Mouse (Mus musculus) testis, adult 2 months (tissue): ENCODE measurements at regions not wholly inside any gene's neighbourhood (a gene's known extent, or its start where the extent isn't known, plus 50 kb on each side); places are given as distances from the start of the nearest gene placed in this dataset.

Experiments
- H3K27ac ChIP-seq: fragments of 200-500 bp; 2 replicates; pipeline ENCODE4 v1.5.1; 2012; ENCODE audit warnings: low read depth, low read length; ENCODE audit not compliant: control insufficient read depth, insufficient read depth
- H3K27me3 ChIP-seq: fragments of 200-500 bp; 2 replicates; pipeline ENCODE4 v1.6.1; 2012; ENCODE audit warnings: mild to moderate bottlenecking, low read length, moderate library complexity; ENCODE audit not compliant: control insufficient read depth, insufficient read depth
- H3K36me3 ChIP-seq: fragments of 200-500 bp; 2 replicates; pipeline ENCODE4 v1.6.1; 2012; ENCODE audit warnings: mild to moderate bottlenecking, low read length; ENCODE audit not compliant: control insufficient read depth, insufficient read depth
- H3K4me1 ChIP-seq: fragments of 200-500 bp; 2 replicates; pipeline ENCODE4 v1.6.1; 2012; ENCODE audit warnings: low read length; ENCODE audit not compliant: control insufficient read depth, insufficient read depth
- H3K4me3 ChIP-seq: fragments of 200-500 bp; 2 replicates; pipeline ENCODE4 v1.5.1; 2012; ENCODE audit warnings: low read depth, mild to moderate bottlenecking, low read length, moderate library complexity, mixed read lengths; ENCODE audit not compliant: control insufficient read depth
- CTCF ChIP-seq: fragments of 200-500 bp; IDR thresholded peaks from 2 replicates; pipeline ENCODE4 v1.5.1; 2012; ENCODE audit warnings: low read depth, mild to moderate bottlenecking, inconsistent platforms, low read length, moderate library complexity; ENCODE audit not compliant: control insufficient read depth, insufficient read depth, insufficient replicate concordance
- POLR2A ChIP-seq: fragments of 200-500 bp; IDR thresholded peaks from 2 replicates; pipeline ENCODE4 v1.6.1; 2012; ENCODE audit warnings: low read depth, mild to moderate bottlenecking, inconsistent platforms, low read length, moderate library complexity; ENCODE audit not compliant: control insufficient read depth

DNA sequence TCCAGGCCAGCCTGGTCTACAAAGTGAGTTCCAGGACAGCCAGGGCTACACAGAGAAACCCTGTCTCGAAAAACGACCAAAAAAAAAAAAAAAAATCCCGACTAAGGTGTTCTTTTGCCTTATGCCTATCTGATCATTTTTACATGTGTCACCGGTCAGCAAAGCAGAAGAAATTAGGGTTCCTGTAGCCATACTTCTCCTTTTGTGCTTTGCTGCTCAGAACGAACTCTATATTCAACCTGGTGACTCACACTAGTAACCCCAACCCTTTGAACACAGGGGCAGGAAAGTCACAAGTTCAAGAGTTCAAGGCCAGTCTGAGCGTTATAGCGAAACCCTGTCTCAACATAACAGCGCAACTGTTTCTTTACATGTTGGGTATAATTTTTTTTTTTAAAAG is 108.7 kb upstream of the Tbc1d5 start:
- no peaks in the 10 kb centered on the region for H3K4me1 ChIP-seq
- no peaks in the 10 kb centered on the region for H3K27me3 ChIP-seq
- no peaks in the 10 kb centered on the region for H3K36me3 ChIP-seq
- H3K27ac ChIP-seq, result no peak overlapping the region
- H3K4me3 ChIP-seq, result no peak overlapping the region
- TF ChIP-seq POLR2A (no peak), CTCF (no peak)

DNA sequence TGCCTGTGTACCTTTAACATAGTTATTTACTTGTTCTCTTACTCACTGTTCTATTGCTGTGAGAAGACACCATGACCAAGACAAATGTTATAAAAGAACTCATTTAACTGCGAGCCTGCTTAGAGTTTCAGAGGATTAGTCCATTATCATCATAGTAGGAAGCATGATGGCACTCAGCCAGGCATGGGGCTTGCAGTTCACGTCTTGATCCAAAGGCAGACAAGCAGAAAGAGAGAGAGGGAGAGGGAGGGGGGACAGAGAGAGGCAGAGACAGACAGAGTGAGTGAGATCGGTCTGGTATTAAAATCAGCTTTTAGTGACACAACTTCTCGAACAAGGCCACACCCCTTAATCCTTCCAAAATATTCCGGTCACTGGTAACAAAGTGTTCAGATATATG is 106.2 kb upstream of the Tbc1d5 start:
- no peak for TF ChIP-seq CTCF
- no peak for TF ChIP-seq POLR2A
- Histone ChIP-seq H3K27me3 (no peaks in the 10 kb centered on the region), H3K4me1 (no peaks in the 10 kb centered on the region), H3K4me3 (no peak overlapping the region), H3K27ac (no peak overlapping the region), H3K36me3 (no peaks in the 10 kb centered on the region)

DNA sequence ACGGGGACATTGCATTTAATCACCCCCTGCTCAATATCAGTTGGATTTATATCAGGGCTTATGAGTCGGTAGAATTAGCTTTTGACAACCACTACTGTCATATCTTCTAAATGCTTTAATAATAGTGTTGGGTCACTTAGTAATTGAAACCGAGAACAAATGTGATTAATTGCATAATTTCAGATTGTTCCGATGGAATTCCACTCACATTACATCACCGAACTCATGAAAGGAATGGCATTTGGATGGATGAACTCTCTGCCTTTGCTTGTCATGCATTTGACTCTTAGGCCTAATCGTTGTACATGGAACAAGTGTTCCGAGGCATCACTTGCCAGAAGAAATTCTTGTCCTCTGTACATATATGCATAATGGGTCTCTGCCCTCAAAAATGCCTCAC is 99.6 kb upstream of the Tbc1d5 start:
- no peaks in the 10 kb centered on the region for H3K36me3 ChIP-seq
- no peak for TF ChIP-seq POLR2A
- TF ChIP-seq CTCF, result no peak

DNA sequence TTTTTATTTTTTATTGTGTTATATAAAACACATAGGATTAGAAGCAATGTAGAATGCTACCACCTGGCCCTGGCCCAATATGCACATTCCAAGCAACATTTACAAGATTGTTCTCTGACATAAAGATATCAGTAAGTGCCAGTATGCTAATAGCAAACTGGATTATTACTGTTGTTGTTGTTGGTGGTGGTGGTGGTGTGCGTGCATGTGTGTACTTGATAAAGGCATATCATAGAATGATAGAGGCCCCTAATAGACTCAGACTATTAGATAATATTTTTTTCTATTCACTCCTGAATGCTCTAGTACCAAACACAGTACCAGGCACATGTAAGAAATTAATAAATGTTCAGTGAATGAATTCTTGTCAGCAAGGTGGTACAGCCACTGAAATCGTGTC is 98.9 kb upstream of the Tbc1d5 start:
- Histone ChIP-seq H3K27me3 (no peaks in the 10 kb centered on the region), H3K4me1 (no peaks in the 10 kb centered on the region), H3K27ac (no peak overlapping the region), H3K36me3 (no peaks in the 10 kb centered on the region), H3K4me3 (no peak overlapping the region)
- TF ChIP-seq POLR2A (no peak), CTCF (no peak)

More for the DNA sequence above, 99.6 kb upstream of the Tbc1d5 start:
- H3K27ac ChIP-seq, result no peak overlapping the region
- H3K4me1 ChIP-seq, result no peaks in the 10 kb centered on the region
- H3K4me3 ChIP-seq, result no peak overlapping the region
- no peaks in the 10 kb centered on the region for H3K27me3 ChIP-seq

GRCm38 (mm10) chr17:51277161-51277560 is 98.0 kb upstream of the Tbc1d5 start:
- no peak overlapping the region for H3K27ac ChIP-seq
- no peak overlapping the region for H3K4me3 ChIP-seq
- TF ChIP-seq CTCF, result no peak
- no peak for TF ChIP-seq POLR2A
- H3K27me3 ChIP-seq, result no peaks in the 10 kb centered on the region
- no peaks in the 10 kb centered on the region for H3K4me1 ChIP-seq
- no peaks in the 10 kb centered on the region for H3K36me3 ChIP-seq

- Histone ChIP-seq H3K36me3 (no peaks in the 10 kb centered on the region), H3K27me3 (no peaks in the 10 kb centered on the region), H3K4me1 (no peaks in the 10 kb centered on the region), H3K4me3 (no peak overlapping the region), H3K27ac (no peak overlapping the region)
- TF ChIP-seq POLR2A, result no peak
- no peak for TF ChIP-seq CTCF
These were observed 92.9 kb upstream of the Tbc1d5 start for GRCm38 (mm10) chr17:51272025-51272424.

GRCm38 (mm10) chr17:51262946-51263345 is 83.8 kb upstream of the Tbc1d5 start:
- Histone ChIP-seq H3K27me3 (no peaks in the 10 kb centered on the region), H3K4me1 (no peaks in the 10 kb centered on the region), H3K4me3 (no peak overlapping the region), H3K27ac (no peak overlapping the region), H3K36me3 (no peaks in the 10 kb centered on the region)
- TF ChIP-seq CTCF (no peak), POLR2A (no peak)

DNA sequence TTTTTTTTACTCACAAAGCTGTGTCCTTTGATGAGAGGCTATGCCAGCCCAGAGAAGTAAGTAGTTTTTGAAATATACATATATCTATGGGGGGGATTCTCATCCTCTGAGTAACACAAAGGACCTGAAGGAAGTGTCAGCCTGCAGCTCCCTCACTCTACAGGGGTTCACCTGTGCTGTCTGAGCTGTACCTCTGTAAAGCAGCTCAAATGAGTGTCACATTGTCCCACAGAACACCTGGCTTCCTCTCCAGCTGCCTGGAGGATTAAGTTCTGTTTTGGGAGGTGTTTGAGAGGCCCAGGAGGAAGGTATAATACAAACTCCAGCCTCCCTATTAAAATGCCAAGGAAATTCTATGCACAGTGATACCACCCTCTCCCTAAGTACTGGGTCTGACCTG is 83.3 kb upstream of the Tbc1d5 start:
- Histone ChIP-seq H3K27ac (no peak overlapping the region), H3K27me3 (no peaks in the 10 kb centered on the region), H3K36me3 (no peaks in the 10 kb centered on the region), H3K4me1 (no peaks in the 10 kb centered on the region), H3K4me3 (no peak overlapping the region)
- TF ChIP-seq POLR2A, result no peak
- TF ChIP-seq CTCF, result no peak
